Mouse (Mus musculus): Measurements from ENCODE around the gene Itga5.
"Not testable (repeated sequence)": the region's sequence is repeated elsewhere in the genome, so short reads cannot be mapped to it uniquely, and the experiment has no call there.

The Itga5 gene

GRCm38 (mm10) chr15:103366376-103367149 lies at the start of gene Itga5:
Gene Itga5, minus strand, starts transcription at chr15:103366763.
- DNase-seq (ENCODE audit: low read depth, low spot score): no peak

DNA sequence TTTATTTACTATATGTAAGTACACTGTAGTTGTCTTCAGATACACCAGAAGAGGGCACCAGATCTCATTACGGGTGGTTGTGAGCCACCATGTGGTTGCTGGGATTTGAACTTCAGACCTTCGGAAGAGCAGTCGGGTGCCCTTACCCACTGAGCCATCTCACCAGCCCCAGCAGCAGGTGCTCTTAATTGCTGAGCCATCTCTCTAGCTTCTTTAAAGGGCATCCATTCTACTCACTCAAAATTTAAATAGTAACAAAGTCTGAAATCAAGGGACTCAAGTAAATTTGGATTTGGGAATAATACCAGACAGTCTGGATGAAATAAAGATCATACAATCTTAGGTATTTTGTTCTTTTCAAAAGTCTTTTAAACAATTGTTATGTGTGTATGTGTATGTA lies 39.0 kb upstream of the Itga5 start:
- not testable (repeated sequence) for DNase-seq (ENCODE audit: low read depth, low spot score)

- DNase-seq (ENCODE audit: low read depth, low spot score): no peak
These were observed 34.8 kb upstream of the Itga5 start for GRCm38 (mm10) chr15:103401361-103401760.

- DNase-seq (ENCODE audit: low read depth, low spot score): no peak
These were observed 27.0 kb upstream of the Itga5 start for GRCm38 (mm10) chr15:103393577-103393976.

DNA sequence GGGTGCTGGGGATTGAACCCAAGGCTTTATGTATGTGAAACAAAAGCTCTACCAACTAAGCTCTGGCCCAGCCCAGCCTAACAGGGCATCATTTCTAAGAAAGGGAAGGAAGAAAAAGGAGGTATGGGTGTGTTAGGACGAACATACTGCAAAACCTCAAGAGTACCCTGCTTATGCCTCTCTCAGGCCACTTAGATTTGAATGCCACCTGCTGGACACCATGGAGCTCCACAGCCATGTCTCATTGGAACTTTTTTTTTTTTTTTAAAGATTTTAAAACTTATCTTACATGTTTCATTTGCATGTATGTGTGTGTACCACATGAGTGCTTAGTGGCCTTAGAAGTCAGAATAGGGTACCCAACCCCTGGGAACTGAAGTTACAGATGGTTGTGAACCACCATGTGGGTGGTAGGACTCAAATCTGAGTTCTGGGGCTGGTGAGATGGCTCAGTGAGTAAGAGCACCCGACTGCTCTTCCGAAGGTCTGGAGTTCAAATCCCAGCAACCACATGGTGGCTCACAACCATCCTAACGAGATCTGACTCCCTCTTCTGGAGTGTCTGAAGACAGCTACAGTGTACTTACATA lies 22.1 kb upstream of the Itga5 start:
- no peak for DNase-seq (ENCODE audit: low read depth, low spot score)

DNA sequence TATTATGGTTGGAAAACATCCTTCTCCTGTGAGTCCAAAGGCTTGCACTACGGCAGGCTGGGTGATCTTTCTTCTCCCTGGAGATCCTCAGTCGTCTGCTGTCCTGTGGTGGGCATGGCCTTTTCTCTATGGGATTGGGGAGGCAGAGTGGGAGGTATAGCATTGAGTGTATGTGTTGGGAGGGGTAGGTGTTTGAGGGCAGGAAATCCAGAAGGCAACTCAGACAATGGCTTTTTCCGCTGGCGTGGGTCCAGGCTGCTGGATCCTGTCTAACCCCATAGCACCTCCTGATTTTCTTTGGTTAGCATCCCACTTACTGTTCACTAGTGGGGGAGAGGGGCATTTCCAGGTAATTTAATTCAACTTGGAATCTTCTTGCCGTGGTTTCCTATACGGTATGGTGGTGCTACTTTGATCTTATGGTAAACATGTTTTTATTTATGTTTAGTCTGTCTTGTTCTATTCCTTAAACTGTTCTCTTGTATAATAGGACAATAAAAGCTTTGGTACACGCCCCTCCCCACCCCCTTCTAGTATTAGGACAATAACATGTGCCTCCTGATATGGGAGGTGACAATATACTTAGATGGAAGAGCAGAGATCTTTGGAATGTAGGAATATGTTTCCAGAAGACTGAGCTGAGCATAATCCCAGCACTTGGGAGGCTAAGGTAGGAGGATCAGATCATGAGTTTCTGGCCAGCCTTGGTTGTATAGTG lies 17.4 kb upstream of the Itga5 start:
- no peak for DNase-seq (ENCODE audit: low read depth, low spot score)

GRCm38 (mm10) chr15:103382795-103383406 lies 16.3 kb upstream of the Itga5 start:
- no peak for DNase-seq (ENCODE audit: low read depth, low spot score)

DNA sequence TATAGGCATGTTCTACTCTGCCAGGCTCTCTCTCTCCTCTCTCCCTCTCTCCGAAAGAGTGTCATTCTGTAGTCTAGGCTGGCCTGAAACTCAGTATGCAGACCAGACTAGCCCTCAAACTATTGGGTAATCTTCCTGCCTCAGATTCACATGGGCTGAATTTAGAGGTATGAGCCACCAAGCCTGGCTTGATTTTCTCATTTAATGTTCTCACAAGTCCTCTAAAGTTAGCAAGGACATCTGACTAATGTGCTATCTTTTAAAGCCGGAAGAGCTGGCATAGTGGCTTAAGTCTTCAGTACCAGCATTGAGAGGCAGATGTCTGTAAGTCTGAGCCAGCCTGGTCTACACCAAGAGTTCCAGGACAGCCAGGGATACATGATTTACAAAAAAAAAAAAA lies 15.5 kb upstream of the Itga5 start:
- DNase-seq (ENCODE audit: low read depth, low spot score): no peak

- no peak for DNase-seq (ENCODE audit: low read depth, low spot score)
These were observed 12.2 kb upstream of the Itga5 start for GRCm38 (mm10) chr15:103378665-103379356.

DNA sequence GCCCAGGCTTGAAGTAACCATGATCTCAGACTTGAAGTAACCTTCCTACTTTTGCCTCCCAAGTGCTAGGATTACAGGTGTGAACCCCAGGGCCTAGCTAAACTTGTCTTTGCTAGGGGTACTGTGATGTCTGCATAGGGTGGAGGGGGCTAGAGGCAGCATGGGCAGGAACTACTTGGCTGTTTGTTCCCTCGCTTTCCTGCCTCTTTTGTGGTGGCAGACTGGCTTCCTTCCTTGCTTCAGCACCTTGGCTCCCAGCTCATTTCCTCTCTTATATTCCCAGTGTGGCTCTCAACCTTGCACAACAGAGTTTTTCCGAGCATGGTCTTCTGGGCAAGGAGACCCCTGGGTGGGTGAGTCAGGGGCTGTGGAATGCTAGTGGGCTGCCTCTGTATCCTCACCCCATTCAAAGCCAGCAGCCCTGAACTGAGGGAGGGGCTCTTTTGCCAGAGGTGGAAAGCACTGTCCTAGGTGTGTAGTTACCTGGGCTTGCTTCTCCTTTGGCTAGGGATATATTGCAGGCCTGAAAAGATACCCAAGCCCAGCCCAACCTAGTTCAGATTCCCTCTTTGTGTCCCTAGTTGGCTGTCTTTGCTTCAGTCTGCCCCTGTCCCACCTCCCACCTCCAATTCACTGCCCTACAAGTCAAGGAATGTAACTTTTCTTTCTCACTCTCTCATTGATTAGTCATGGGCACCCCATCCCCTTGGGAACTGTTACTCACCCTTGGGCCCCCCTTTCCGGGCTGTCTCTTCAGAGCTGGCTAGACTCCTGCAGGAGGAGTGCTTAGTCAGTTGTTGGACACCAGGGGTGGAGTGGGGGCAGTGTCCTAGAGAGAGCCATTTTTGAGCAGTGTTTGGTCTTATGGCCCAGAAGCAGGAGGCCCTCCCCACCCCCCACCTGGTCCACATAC lies 11.4 kb upstream of the Itga5 start:
- DNase-seq (ENCODE audit: low read depth, low spot score): no peak

DNA sequence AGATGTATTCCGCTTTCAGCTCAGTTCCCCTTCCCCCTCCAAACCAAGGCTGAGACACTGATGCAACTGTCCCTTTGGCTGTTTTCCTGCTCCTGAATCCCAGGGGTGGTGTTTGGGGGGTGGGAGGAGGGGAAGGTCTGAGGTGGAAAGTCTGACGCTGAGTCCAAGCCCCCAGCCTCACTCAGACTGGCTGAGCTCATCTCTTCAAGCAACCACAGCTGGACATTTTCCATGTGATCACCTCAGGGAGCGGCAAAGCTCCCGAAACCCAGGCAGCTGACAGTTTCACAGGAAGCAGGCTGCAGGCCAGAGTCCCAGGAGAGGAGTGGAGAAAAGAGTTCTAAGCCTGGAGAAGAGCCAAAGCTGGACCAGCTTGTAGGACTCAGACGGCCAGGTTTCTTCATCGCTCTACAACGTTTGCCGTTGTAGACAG lies 10.3 kb upstream of the Itga5 start:
- no peak for DNase-seq (ENCODE audit: low read depth, low spot score)

- DNase-seq (ENCODE audit: low read depth, low spot score): no peak
These were observed 8.7 kb upstream of the Itga5 start for GRCm38 (mm10) chr15:103375112-103375800.

DNA sequence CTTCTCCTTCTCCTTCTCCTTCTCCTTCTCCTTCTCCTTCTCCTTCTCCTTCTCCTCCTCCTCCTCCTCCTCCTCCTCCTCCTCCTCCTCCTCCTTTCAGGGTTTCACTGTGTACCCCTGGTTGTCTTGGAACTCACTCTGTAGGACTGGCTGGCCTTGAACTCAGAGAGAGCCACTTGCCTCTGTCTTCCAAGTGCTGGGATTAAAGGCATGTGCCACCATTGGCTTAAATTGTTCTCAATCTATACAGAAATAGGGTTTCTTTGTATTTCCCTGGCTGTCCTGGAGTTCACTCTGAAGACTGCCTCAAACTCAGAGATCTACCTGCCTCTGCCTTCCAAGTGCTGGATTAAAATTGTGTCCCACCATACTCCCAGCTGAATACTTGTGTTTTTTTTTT lies 5.9 kb upstream of the Itga5 start:
- no peak for DNase-seq (ENCODE audit: low read depth, low spot score)

GRCm38 (mm10) chr15:103371741-103372140 lies 5.2 kb upstream of the Itga5 start:
- no peak for DNase-seq (ENCODE audit: low read depth, low spot score)

DNA sequence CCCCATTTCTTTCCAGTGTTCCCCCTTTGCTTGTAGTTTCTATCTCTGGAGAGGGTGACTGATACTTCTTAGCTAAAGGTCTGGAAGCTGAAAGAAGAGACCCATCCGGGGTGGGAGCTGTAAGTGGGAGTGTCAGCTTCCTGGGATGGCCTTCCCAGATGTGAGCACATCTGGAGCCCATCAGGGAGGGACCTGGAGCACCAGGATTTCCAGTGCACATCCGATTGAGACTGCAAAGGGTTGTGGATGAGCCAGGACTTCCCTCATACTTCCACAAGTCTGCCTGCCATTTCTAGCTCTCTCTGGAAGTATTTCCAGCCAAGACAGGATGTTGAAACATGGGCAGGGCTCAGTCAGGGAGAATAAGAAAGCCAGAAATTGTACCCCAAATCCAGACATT lies 4.6 kb upstream of the Itga5 start:
- DNase-seq (ENCODE audit: low read depth, low spot score): no peak

- no peak for DNase-seq (ENCODE audit: low read depth, low spot score)
These were observed 3.9 kb upstream of the Itga5 start for GRCm38 (mm10) chr15:103370462-103370861.

DNA sequence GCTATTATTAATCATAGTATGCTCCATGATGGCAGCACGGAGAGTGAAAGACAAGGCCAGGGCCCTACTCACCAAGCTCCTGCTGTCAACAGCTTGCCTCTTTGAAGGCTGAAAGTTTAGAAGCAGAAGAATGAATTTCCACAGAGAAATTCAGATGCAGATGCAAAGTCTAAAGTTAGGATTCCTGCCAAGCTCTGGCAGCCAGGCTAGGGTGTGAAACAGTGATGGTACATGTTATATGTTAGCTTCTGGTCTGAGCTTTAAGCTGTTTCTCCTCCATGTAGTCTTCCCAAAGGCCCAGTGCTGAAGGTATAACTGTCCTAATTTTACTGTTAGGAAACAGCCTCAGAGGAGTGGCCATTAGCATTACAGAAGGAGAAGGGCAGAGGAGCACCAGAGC lies 2.6 kb upstream of the Itga5 start:
- DNase-seq (ENCODE audit: low read depth, low spot score): no peak

GRCm38 (mm10) chr15:103368179-103368940 lies 1.8 kb upstream of the Itga5 start:
- DNase-seq (ENCODE audit: low read depth, low spot score): no peak
